Mouse (Mus musculus) adrenal gland, postnatal 25 days (tissue): ENCODE measurements around the gene Tmem150a. TPM values are rescaled to one million over a fixed set of nuclear protein-coding genes. Genes with fewer than 3 reads are reported as not detected.
A peak's percentile ranks its signal among the peaks of the same experiment; 100 is the strongest.

Experiments used
- DNase-seq: peaks from one replicate; pipeline ENCODE4 v3.0.0; 2021; ENCODE audit warnings: mixed read lengths
- total RNA-seq: library from RNA; stranded (reverse); gene quantifications from 2 replicates; pipeline ENCODE4 v1.2.3, GENCODE M21; 2021

Tmem150a gene
- total RNA-seq, 1 experiment from 2014 or later = 23.2 TPM

- DNase-seq = no peak
Observed at GRCm38 (mm10) chr6:72352636-72353405, 2.4 kb upstream of the Tmem150a start.

- DNase-seq = no peak
Observed at GRCm38 (mm10) chr6:72354025-72354424, 1.2 kb upstream of the Tmem150a start.

- DNase-seq = no peak
Observed at GRCm38 (mm10) chr6:72356001-72356532, 820 bp downstream of the Tmem150a start.

- DNase-seq = no peak
Observed at GRCm38 (mm10) chr6:72357164-72358079, 2.2 kb downstream of the Tmem150a start.

GRCm38 (mm10) chr6:72358086-72358764, 3.0 kb downstream of the Tmem150a start:
- DNase-seq = no peak

GRCm38 (mm10) chr6:72359343-72359742, 4.1 kb downstream of the Tmem150a start:
- no peak for DNase-seq

GRCm38 (mm10) chr6:72359891-72360598, 4.8 kb downstream of the Tmem150a start:
- no peak for DNase-seq

GRCm38 (mm10) chr6:72360599-72360935, 5.3 kb downstream of the Tmem150a start:
- DNase-seq = no peak

- DNase-seq = peak; percentile 58
Observed at GRCm38 (mm10) chr6:72361121-72361551, 5.9 kb downstream of the Tmem150a start.

- DNase-seq = peak; percentile 90
Observed at GRCm38 (mm10) chr6:72362132-72363028, 7.1 kb downstream of the Tmem150a start.

GRCm38 (mm10) chr6:72364009-72364408, 8.8 kb downstream of the Tmem150a start:
- no peak for DNase-seq

- no peak for DNase-seq
Observed at GRCm38 (mm10) chr6:72364985-72365384, 9.7 kb downstream of the Tmem150a start.

- no peak for DNase-seq
Observed at GRCm38 (mm10) chr6:72366304-72366703, 11.1 kb downstream of the Tmem150a start.

- DNase-seq = no peak
Observed at GRCm38 (mm10) chr6:72366844-72367443, 11.7 kb downstream of the Tmem150a start, which contains the start of gene Rnf181. TSS of gene Rnf181 (minus strand) at chr6:72366956.

- no peak for DNase-seq
Observed at GRCm38 (mm10) chr6:72367460-72367974, 12.3 kb downstream of the Tmem150a start.

GRCm38 (mm10) chr6:72369557-72369956, 14.3 kb downstream of the Tmem150a start:
- DNase-seq = no peak

- DNase-seq = peak; percentile 70
Observed at GRCm38 (mm10) chr6:72370091-72370490, 14.8 kb downstream of the Tmem150a start.

GRCm38 (mm10) chr6:72371147-72371546, 15.9 kb downstream of the Tmem150a start:
- no peak for DNase-seq

- DNase-seq = no peak
Observed at GRCm38 (mm10) chr6:72371571-72371970, 16.3 kb downstream of the Tmem150a start.

- no peak for DNase-seq
Observed at GRCm38 (mm10) chr6:72373184-72373583, 17.9 kb downstream of the Tmem150a start.
